Mouse (Mus musculus) hindbrain, embryonic 16.5 days (tissue): ENCODE data around the gene Pigg. TPM values are rescaled to one million over a fixed set of nuclear protein-coding genes. Genes with fewer than 3 reads are reported as not detected.
"Not testable (repeated sequence)": the region's sequence is repeated elsewhere in the genome, so short reads cannot be mapped to it uniquely, and the experiment has no call there.

Experiments
- ATAC-seq: fragments of 200-750 bp; cut with Nextera tagmentation; 2 replicates; pipeline ENCODE4 v1.8.0; 2017; ENCODE audit warnings: moderate TSS enrichment, moderate library complexity
- H3K27ac ChIP-seq: fragments of 300-500 bp; sonication (generic); 2 replicates; pipeline ENCODE4 v1.5.1; 2014; ENCODE audit warnings: low read depth, mild to moderate bottlenecking, control low read depth, low read length, moderate library complexity
- H3K27me3 ChIP-seq: fragments of 300-500 bp; sonication (generic); replicated peaks from 2 replicates; pipeline ENCODE4 v1.6.1; 2014; ENCODE audit warnings: low read length; ENCODE audit not compliant: control insufficient read depth, insufficient read depth
- H3K36me3 ChIP-seq: fragments of 300-500 bp; sonication (generic); 2 replicates; pipeline ENCODE4 v1.6.1; 2014; ENCODE audit warnings: mild to moderate bottlenecking, low read length, moderate library complexity, mixed read lengths; ENCODE audit not compliant: control insufficient read depth, insufficient read depth
- H3K4me1 ChIP-seq: fragments of 300-500 bp; sonication (generic); 2 replicates; pipeline ENCODE4 v1.6.1; 2014; ENCODE audit warnings: low read depth, low read length; ENCODE audit not compliant: control insufficient read depth, insufficient read depth
- H3K4me2 ChIP-seq: fragments of 300-500 bp; sonication (generic); 2 replicates; pipeline ENCODE4 v1.6.1; 2014; ENCODE audit warnings: mild to moderate bottlenecking, low read length, control low read depth, moderate library complexity
- H3K4me3 ChIP-seq: fragments of 300-500 bp; sonication (generic); 2 replicates; pipeline ENCODE4 v1.5.1; 2014; ENCODE audit warnings: mild to moderate bottlenecking, low read length, control low read depth, moderate library complexity
- H3K9ac ChIP-seq: fragments of 300-500 bp; sonication (generic); 2 replicates; pipeline ENCODE4 v1.6.1; 2014; ENCODE audit warnings: low read depth, mild to moderate bottlenecking, control low read depth, low read length, moderate library complexity
- H3K9me3 ChIP-seq: fragments of 300-500 bp; sonication (generic); 2 replicates; pipeline ENCODE4 v1.6.1; 2014; ENCODE audit warnings: mild to moderate bottlenecking, low read length, moderate library complexity; ENCODE audit not compliant: control insufficient read depth
- WGBS: fragments of 180-500 bp; shearing (Covaris S2); extraction: QIAGEN DNeasy Blood & Tissue Kit; methylation state at CpG from one replicate; pipeline ENCODE4 v1.1.7; 2014; 5-methylcytosine and 5-hydroxymethylcytosine counted together
- polyA plus RNA-seq: library from polyadenylated mRNA; unstranded; fragments of >200 nt; fragmentation: Nextera tagmentation; extraction: Ambion mirVana; gene quantifications from 2 replicates; pipeline ENCODE4 v1.2.1, GENCODE M21; 2015

Gene Pigg
- 5.1 and 5.3 TPM in 2 replicates for polyA plus RNA-seq

GRCm38 (mm10) chr5:108312224-108313064 lies at the start of gene Pigg:
Pigg (plus strand) TSS chr5:108312609.
- peak; percentile 99 for ATAC-seq
- under 1% methylated on average over 56 of the region's 57 CpGs for WGBS
- no peaks in the 10 kb centered on the region; the same call in 1 of the 2 replicates for H3K9me3 ChIP-seq
- no peaks in the 10 kb centered on the region for H3K36me3 ChIP-seq
- H3K27ac ChIP-seq = peak within 1 kb of the TSS; percentile 82
- H3K4me2 ChIP-seq = peak within 1 kb of the TSS; percentile 93
- H3K9ac ChIP-seq = peak within 1 kb of the TSS; percentile 85
- no peaks in the 10 kb centered on the region for H3K27me3 ChIP-seq
- H3K4me3 ChIP-seq = peak within 1 kb of the TSS; percentile 86
- peaks cover 5% of the 10 kb centered on the region for H3K4me1 ChIP-seq

GRCm38 (mm10) chr5:108262722-108263121 lies 49.7 kb upstream of the Pigg start:
- no peaks in the 10 kb centered on the region for H3K9me3 ChIP-seq
- peak overlapping the region; percentile 12 for H3K4me2 ChIP-seq
- H3K27me3 ChIP-seq = no peaks in the 10 kb centered on the region
- no peak overlapping the region; the same call in 1 of the 2 replicates for H3K27ac ChIP-seq
- H3K36me3 ChIP-seq = no peaks in the 10 kb centered on the region
- H3K9ac ChIP-seq = peak overlapping the region; percentile 43; the same call in 1 of the 2 replicates
- peak; percentile 89 for ATAC-seq
- 44% methylated on average over 4 of the region's 4 CpGs for WGBS
- peaks cover 3% of the 10 kb centered on the region for H3K4me1 ChIP-seq
- H3K4me3 ChIP-seq = no peak overlapping the region

- H3K27me3 ChIP-seq, H3K4me3 ChIP-seq, ATAC-seq, H3K4me2 ChIP-seq, H3K9me3 ChIP-seq, H3K9ac ChIP-seq, H3K36me3 ChIP-seq, H3K27ac ChIP-seq, H3K4me1 ChIP-seq: not testable (repeated sequence)
- WGBS = 85% methylated on average over 1 of the region's 1 CpGs
These were observed 48.6 kb upstream of the Pigg start for GRCm38 (mm10) chr5:108263785-108264184.

- Histone ChIP-seq H3K9me3 (no peaks in the 10 kb centered on the region), H3K4me2 (no peak overlapping the region), H3K27ac (no peak overlapping the region), H3K9ac (no peak overlapping the region), H3K36me3 (no peaks in the 10 kb centered on the region), H3K4me3 (no peak overlapping the region), H3K4me1 (peaks cover 26% of the 10 kb centered on the region), H3K27me3 (no peaks in the 10 kb centered on the region)
- ATAC-seq = no peak
These were observed 45.4 kb upstream of the Pigg start for GRCm38 (mm10) chr5:108266990-108267389.

GRCm38 (mm10) chr5:108268127-108269062 lies 44.0 kb upstream of the Pigg start, which contains the start of gene Dr1:
Dr1 (plus strand) TSS chr5:108268897.
- peaks cover 32% of the 10 kb centered on the region for H3K4me1 ChIP-seq
- peak within 1 kb of the TSS; percentile 91 for H3K9ac ChIP-seq
- no peaks in the 10 kb centered on the region for H3K9me3 ChIP-seq
- H3K4me2 ChIP-seq = peak within 1 kb of the TSS; percentile 86
- no peaks in the 10 kb centered on the region for H3K36me3 ChIP-seq
- no peaks in the 10 kb centered on the region for H3K27me3 ChIP-seq
- WGBS = 3% methylated on average over 52 of the region's 55 CpGs
- peak within 1 kb of the TSS; percentile 73 for H3K4me3 ChIP-seq
- peak within 1 kb of the TSS; percentile 90 for H3K27ac ChIP-seq
- ATAC-seq = peak; percentile 99

- H3K36me3 ChIP-seq = no peaks in the 10 kb centered on the region
- H3K4me3 ChIP-seq = peak overlapping the region; percentile 73
- H3K4me2 ChIP-seq = peak overlapping the region; percentile 86
- WGBS = under 1% methylated on average over 32 of the region's 44 CpGs
- no peaks in the 10 kb centered on the region for H3K9me3 ChIP-seq
- peak overlapping the region; percentile 90 for H3K27ac ChIP-seq
- peaks cover 32% of the 10 kb centered on the region for H3K4me1 ChIP-seq
- ATAC-seq = peak; percentile 79
- no peaks in the 10 kb centered on the region for H3K27me3 ChIP-seq
- peak overlapping the region; percentile 91 for H3K9ac ChIP-seq
These were observed 43.2 kb upstream of the Pigg start for GRCm38 (mm10) chr5:108269063-108269810.

GRCm38 (mm10) chr5:108269811-108270151 lies 42.6 kb upstream of the Pigg start:
- ATAC-seq = no peak
- H3K27ac ChIP-seq = no peak overlapping the region; the same call in 1 of the 2 replicates
- no peaks in the 10 kb centered on the region for H3K36me3 ChIP-seq
- no peaks in the 10 kb centered on the region for H3K27me3 ChIP-seq
- peak overlapping the region; percentile 73 for H3K4me3 ChIP-seq
- peak overlapping the region; percentile 86 for H3K4me2 ChIP-seq
- no peaks in the 10 kb centered on the region for H3K9me3 ChIP-seq
- H3K4me1 ChIP-seq = peaks cover 32% of the 10 kb centered on the region
- 16% methylated on average over 7 of the region's 7 CpGs for WGBS
- peak overlapping the region; percentile 91 for H3K9ac ChIP-seq

GRCm38 (mm10) chr5:108270415-108270814 lies 42.0 kb upstream of the Pigg start:
- H3K9ac ChIP-seq = peak overlapping the region; percentile 41; the same call in 1 of the 2 replicates
- WGBS = 52% methylated on average over 9 of the region's 9 CpGs

More at GRCm38 (mm10) chr5:108270415-108270814, 42.0 kb upstream of the Pigg start:
- Histone ChIP-seq H3K36me3 (no peaks in the 10 kb centered on the region), H3K4me3 (peak overlapping the region; percentile 73), H3K4me2 (peak overlapping the region; percentile 86), H3K9me3 (no peaks in the 10 kb centered on the region), H3K27ac (no peak overlapping the region), H3K4me1 (peaks cover 32% of the 10 kb centered on the region), H3K27me3 (no peaks in the 10 kb centered on the region)
- ATAC-seq = no peak
